Mouse (Mus musculus) kidney, embryonic 14.5 days (tissue): ENCODE measurements around the gene Lmln. TPM values are rescaled to one million over a fixed set of nuclear protein-coding genes. Genes with fewer than 3 reads are reported as not detected.
"Not testable (repeated sequence)": the region's sequence is repeated elsewhere in the genome, so short reads cannot be mapped to it uniquely, and the experiment has no call there.

ENCODE experiments used
- ATAC-seq: fragments of 200-750 bp; cut with Nextera tagmentation; 2 replicates; pipeline ENCODE4 v1.8.0; 2017; ENCODE audit warnings: moderate number of reproducible peaks, mild to moderate bottlenecking, moderate TSS enrichment, moderate library complexity; ENCODE audit not compliant: low FRiP score, low TSS enrichment
- H3K27ac ChIP-seq: fragments of 300-500 bp; sonication (generic); 2 replicates; pipeline ENCODE4 v1.5.1; 2014; ENCODE audit warnings: low read depth, mild to moderate bottlenecking, low read length, moderate library complexity, mixed read lengths
- H3K27me3 ChIP-seq: fragments of 300-500 bp; sonication (generic); 2 replicates; pipeline ENCODE4 v1.6.1; 2014; ENCODE audit warnings: mild to moderate bottlenecking, low read length; ENCODE audit not compliant: control insufficient read depth, insufficient read depth
- H3K36me3 ChIP-seq: fragments of 300-500 bp; sonication (generic); 2 replicates; pipeline ENCODE4 v1.6.1; 2014; ENCODE audit warnings: low read length, mixed read lengths; ENCODE audit not compliant: control insufficient read depth, insufficient read depth
- H3K4me1 ChIP-seq: fragments of 300-500 bp; sonication (generic); 2 replicates; pipeline ENCODE4 v1.6.1; 2014; ENCODE audit warnings: low read length, mixed read lengths; ENCODE audit not compliant: control insufficient read depth, insufficient read depth
- H3K4me2 ChIP-seq: fragments of 300-500 bp; sonication (generic); replicated peaks from 2 replicates; pipeline ENCODE4 v1.6.1; 2014; ENCODE audit warnings: low read depth, mild to moderate bottlenecking, low read length
- H3K4me3 ChIP-seq: fragments of 300-500 bp; sonication (generic); 2 replicates; pipeline ENCODE4 v1.5.1; 2014; ENCODE audit warnings: mild to moderate bottlenecking, low read length
- H3K9ac ChIP-seq: fragments of 300-500 bp; sonication (generic); 2 replicates; pipeline ENCODE4 v1.6.1; 2014; ENCODE audit warnings: low read depth, mild to moderate bottlenecking, low read length, moderate library complexity
- H3K9me3 ChIP-seq: fragments of 300-500 bp; sonication (generic); 2 replicates; pipeline ENCODE4 v1.6.1; 2016; ENCODE audit warnings: low read length; ENCODE audit not compliant: control insufficient read depth
- WGBS: fragments of 180-500 bp; shearing (Covaris S2); extraction: QIAGEN DNeasy Blood & Tissue Kit; methylation state at CpG from one replicate; pipeline ENCODE4 v1.1.7; 2014; 5-methylcytosine and 5-hydroxymethylcytosine counted together
- polyA plus RNA-seq: library from polyadenylated mRNA; unstranded; fragments of >200 nt; fragmentation: Nextera tagmentation; extraction: Ambion mirVana; gene quantifications from 2 replicates; pipeline ENCODE4 v1.2.1, GENCODE M21; 2014

The Lmln gene
- polyA plus RNA-seq, 1 experiment from 2014 or later = 5.0 TPM

DNA sequence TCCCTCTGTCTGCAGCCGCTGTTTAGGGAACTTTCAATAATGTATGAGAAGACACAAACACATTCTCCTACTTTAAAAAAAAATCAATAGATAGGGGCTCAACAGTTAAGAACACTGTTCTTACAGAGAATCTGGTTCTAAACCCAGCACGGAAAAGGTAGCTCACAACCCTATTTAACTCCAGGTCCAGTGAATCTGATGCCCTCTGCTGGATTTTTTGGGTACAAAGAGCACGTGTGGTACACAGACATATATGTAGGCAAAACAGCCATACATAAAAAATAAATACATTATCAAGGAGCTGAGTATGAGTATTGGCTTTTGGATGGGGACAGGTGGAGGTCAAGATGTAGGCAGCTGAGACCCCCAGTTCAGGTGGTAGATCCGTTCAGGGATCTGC lies 92.7 kb downstream of the Lmln start:
- no peak overlapping the region for H3K4me3 ChIP-seq
- 50% methylated on average over 4 of the region's 4 CpGs for WGBS
- no peaks in the 10 kb centered on the region for H3K9me3 ChIP-seq

DNA sequence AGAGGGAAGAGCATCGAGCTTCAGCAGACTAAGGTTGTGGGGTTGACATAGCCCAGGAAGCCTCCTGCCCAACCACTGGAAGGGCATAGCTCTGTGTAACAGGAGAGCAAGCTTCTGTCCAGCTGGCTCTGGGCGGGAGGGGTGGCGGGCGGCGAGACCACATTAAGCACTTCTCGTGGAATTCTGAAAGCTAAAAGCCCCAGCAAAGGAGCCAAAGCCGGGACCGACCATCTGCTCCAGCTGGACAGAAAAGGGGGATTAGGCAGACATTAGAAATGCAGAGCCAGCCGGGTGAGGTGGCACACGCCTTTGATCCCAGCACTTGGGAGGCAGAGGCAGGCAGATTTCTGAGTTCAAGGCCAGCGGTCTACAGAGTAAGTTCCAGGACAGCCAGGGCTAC lies 95.7 kb downstream of the Lmln start:
- H3K9ac ChIP-seq = no peak overlapping the region
- H3K4me3 ChIP-seq = no peak overlapping the region
- ATAC-seq = no peak
- WGBS = 93% methylated on average over 11 of the region's 11 CpGs
- H3K27ac ChIP-seq = no peak overlapping the region
- no peaks in the 10 kb centered on the region for H3K36me3 ChIP-seq
- H3K4me2 ChIP-seq = no peak overlapping the region
- no peaks in the 10 kb centered on the region for H3K9me3 ChIP-seq
- H3K27me3 ChIP-seq = no peaks in the 10 kb centered on the region
- no peaks in the 10 kb centered on the region for H3K4me1 ChIP-seq

More for the DNA sequence above, 92.7 kb downstream of the Lmln start:
- no peak overlapping the region for H3K27ac ChIP-seq
- no peaks in the 10 kb centered on the region for H3K27me3 ChIP-seq
- no peaks in the 10 kb centered on the region for H3K4me1 ChIP-seq
- H3K9ac ChIP-seq = no peak overlapping the region
- no peak for ATAC-seq
- no peak overlapping the region for H3K4me2 ChIP-seq
- H3K36me3 ChIP-seq = no peaks in the 10 kb centered on the region

DNA sequence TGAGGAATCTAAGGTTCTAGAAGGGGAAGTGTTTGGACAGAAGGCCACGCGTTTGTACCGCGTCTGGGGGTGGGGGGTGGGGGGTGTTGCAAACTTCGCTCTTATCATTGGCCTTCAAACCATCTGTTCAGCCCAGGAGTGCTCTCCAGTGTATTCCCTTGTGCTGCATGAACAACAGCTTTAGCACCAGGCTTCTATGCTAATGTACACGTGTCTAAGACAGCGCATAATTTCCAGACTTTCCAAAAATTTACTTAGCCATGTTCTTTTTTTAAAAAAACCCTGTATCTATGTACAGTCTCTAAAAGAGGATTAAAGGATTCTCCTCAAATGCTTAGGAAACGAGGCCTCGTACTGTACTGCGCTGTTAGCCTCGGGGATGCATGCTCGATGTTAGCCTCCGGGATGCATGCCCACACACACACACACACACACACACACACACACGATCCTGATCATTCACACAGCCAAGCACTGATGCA lies 96.3 kb downstream of the Lmln start:
- no peak for ATAC-seq
- Histone ChIP-seq H3K4me1 (no peaks in the 10 kb centered on the region), H3K36me3 (no peaks in the 10 kb centered on the region), H3K4me3 (no peak overlapping the region), H3K27me3 (no peaks in the 10 kb centered on the region), H3K27ac (no peak overlapping the region), H3K9me3 (no peaks in the 10 kb centered on the region), H3K4me2 (no peak overlapping the region), H3K9ac (no peak overlapping the region)
- WGBS = 95% methylated on average over 14 of the region's 14 CpGs

GRCm38 (mm10) chr16:33159363-33159762 lies 97.0 kb downstream of the Lmln start:
- no peak overlapping the region for H3K9ac ChIP-seq
- H3K4me3 ChIP-seq = no peak overlapping the region
- H3K9me3 ChIP-seq = no peaks in the 10 kb centered on the region
- WGBS = 86% methylated on average over 2 of the region's 2 CpGs
- no peaks in the 10 kb centered on the region for H3K4me1 ChIP-seq
- no peaks in the 10 kb centered on the region for H3K27me3 ChIP-seq
- H3K4me2 ChIP-seq = no peak overlapping the region
- no peaks in the 10 kb centered on the region for H3K36me3 ChIP-seq
- no peak overlapping the region for H3K27ac ChIP-seq
- no peak for ATAC-seq

- 81% methylated on average over 13 of the region's 13 CpGs for WGBS
Measured at GRCm38 (mm10) chr16:33163330-33164090, 101.2 kb downstream of the Lmln start.

GRCm38 (mm10) chr16:33166284-33166683 lies 104.0 kb downstream of the Lmln start:
- not testable (repeated sequence) for ATAC-seq, H3K4me1 ChIP-seq
- 70% methylated on average over 6 of the region's 6 CpGs for WGBS

More at GRCm38 (mm10) chr16:33163330-33164090, 101.2 kb downstream of the Lmln start:
- Histone ChIP-seq H3K27me3 (no peaks in the 10 kb centered on the region), H3K4me3 (no peak overlapping the region), H3K9ac (no peak overlapping the region), H3K4me1 (no peaks in the 10 kb centered on the region), H3K27ac (no peak overlapping the region), H3K36me3 (no peaks in the 10 kb centered on the region), H3K4me2 (no peak overlapping the region), H3K9me3 (0 out of 2 replicates have a peak, but pooled peaks cover 3% of the 10 kb centered on the region)
- ATAC-seq = no peak

DNA sequence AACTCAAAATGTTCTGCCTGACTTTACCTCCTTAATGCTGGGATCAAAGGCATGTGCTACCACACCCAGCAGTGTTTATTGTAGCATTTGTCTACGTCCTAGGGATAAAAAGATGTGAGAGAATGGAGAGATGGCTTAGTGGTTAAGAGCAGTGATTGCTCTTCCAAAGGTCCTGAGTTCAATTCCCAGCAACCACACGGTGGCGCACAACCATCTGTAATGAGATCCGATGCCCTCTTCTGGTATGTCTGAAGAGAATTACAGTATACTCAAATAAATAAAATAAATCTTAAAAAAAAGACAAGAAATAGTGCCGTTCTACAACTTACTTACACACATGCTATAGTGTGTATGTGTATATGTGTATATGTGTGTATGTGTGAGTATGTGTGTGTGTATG lies 105.2 kb downstream of the Lmln start:
- no peaks in the 10 kb centered on the region for H3K27me3 ChIP-seq
- WGBS = 42% methylated on average over 5 of the region's 5 CpGs
- no peak for ATAC-seq
- H3K27ac ChIP-seq = no peak overlapping the region
- H3K9ac ChIP-seq = no peak overlapping the region
- H3K4me3 ChIP-seq = no peak overlapping the region
- H3K4me2 ChIP-seq = no peak overlapping the region
- H3K9me3 ChIP-seq = 0 out of 2 replicates have a peak, but pooled peaks cover 3% of the 10 kb centered on the region
- no peaks in the 10 kb centered on the region for H3K36me3 ChIP-seq
- H3K4me1 ChIP-seq = no peaks in the 10 kb centered on the region

More at GRCm38 (mm10) chr16:33166284-33166683, 104.0 kb downstream of the Lmln start:
- H3K27ac ChIP-seq, H3K4me3 ChIP-seq, H3K27me3 ChIP-seq, H3K4me2 ChIP-seq, H3K36me3 ChIP-seq, H3K9me3 ChIP-seq, H3K9ac ChIP-seq: not testable (repeated sequence)

- WGBS = 74% methylated on average over 8 of the region's 8 CpGs
- ATAC-seq = no peak
- H3K9ac ChIP-seq = no peak overlapping the region
- 0 out of 2 replicates have a peak, but pooled peaks cover 3% of the 10 kb centered on the region for H3K9me3 ChIP-seq
- no peaks in the 10 kb centered on the region for H3K36me3 ChIP-seq
- no peak overlapping the region for H3K4me3 ChIP-seq
- H3K27me3 ChIP-seq = no peaks in the 10 kb centered on the region
- H3K4me2 ChIP-seq = no peak overlapping the region
- no peaks in the 10 kb centered on the region for H3K4me1 ChIP-seq
- no peak overlapping the region for H3K27ac ChIP-seq
Measured at GRCm38 (mm10) chr16:33169471-33170034, 107.2 kb downstream of the Lmln start.
